Mouse (Mus musculus) heart, postnatal 0 days (tissue): ENCODE results near the gene Rgs12.

Experiments used
- CTCF ChIP-seq: IDR thresholded peaks from 2 replicates; pipeline ENCODE4 v1.5.1; 2016; ENCODE audit warnings: antibody characterized with exemption, control low read depth, low read depth
- EP300 ChIP-seq: IDR thresholded peaks from 2 replicates; pipeline ENCODE4 v1.6.1; 2016; ENCODE audit warnings: antibody characterized with exemption, low read depth

DNA sequence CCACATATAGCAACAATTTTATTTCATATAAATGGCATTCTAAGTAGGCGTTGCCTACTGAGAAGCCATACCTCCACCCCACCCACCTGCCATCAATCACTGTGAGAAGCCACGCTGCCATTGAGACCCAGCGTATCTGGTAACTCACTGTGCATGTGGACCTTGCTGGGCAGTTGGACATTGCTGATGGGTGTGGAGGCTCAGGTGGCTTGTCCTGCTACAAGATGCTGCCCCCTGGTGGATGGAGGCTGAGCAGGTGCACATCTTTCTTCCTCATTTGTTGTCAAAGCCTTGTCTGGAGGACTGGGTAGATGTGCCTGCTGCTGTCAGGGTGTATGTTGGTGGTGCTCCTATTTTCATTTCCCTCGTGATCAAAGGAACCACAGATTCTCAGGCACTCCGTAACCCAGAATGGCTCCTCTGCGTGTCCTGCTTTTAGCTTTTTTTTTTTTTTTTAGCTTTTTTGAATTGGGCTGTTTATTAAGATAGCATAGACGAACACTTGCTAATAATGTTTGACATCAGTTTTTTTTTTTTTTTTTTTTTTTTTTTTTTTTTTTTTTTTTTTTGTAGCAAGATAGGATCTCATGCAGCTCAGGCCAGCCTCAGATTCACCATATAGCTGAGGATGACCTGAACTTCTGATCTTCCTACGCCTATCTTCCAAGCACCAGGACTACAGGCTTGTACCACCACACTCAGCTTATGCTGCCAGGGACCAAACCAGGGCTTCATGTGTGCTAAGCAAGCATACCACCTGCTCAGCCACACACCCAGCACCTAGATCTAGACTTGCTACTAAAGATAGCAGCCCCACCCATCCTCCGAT lies 139.8 kb downstream of the Rgs12 start:
- TF ChIP-seq CTCF: peak; percentile 77
- TF ChIP-seq EP300: no peak
